Mouse (Mus musculus): ENCODE measurements around the gene Fgf6.

DNA sequence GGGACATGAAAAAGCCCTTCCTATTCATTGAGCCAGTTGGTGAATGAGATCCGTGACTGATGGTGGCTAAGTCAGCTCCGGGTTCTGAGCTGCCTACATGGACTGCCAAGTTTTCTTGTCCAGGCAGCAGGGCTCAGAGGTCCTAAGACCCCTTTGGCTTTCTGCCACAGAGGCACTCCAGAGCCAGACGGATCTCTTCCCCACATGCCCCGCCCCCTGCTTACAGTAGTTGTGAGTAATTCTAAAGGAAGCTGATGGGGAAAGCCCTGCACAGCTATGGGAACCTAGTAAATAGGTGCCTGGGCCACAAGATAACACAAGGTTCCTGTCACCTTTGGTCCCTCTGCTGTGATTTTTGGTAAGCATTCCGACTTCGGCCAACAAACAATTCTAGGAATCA is 29.5 kb downstream of the Fgf6 start:
- TF ChIP-seq MAFK (IDR thresholded peaks at IDR 0.05; ENCODE audit: insufficient read depth, low read depth, low read length): no peak
- TF ChIP-seq HCFC1 (IDR thresholded peaks at IDR 0.05; ENCODE audit: borderline replicate concordance, insufficient read depth, low read length): no peak
- TF ChIP-seq ZC3H11A (IDR thresholded peaks at IDR 0.05; ENCODE audit: borderline replicate concordance, low read depth, low read length): no peak

Data from ES-E14 (cell line).